Mouse (Mus musculus): ENCODE measurements around the gene Car5b. TPM values are rescaled to one million over a fixed set of nuclear protein-coding genes. Genes with fewer than 3 reads are reported as not detected.
A peak's percentile ranks its signal among the peaks of the same experiment; 100 is the strongest.

Car5b gene
- polyA plus RNA-seq, 1 experiment from 2014 or later, result 0.33 TPM

DNA sequence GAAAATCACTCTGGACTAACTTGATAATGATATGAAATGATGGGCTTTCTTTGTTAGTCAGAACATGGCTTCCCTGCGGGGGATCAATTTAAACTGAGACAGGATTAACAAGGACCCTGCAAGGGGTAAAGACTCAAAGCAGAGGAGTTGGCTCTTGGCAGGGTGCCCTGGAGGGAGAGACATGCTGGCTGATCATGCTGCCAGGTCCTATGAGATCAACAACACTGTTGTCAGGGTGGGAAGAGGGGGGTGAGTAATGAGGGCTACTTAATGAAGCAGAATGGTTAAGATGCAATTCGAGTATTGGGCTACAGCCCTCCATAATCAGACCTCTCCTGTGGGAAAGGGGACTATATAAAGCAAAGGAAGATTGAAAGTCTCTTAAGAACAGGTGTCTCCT lies 11.1 kb upstream of the Car5b start:
- Histone ChIP-seq H3K4me3 (ENCODE audit: low read length) (no peak overlapping the region), H3K27ac (ENCODE audit: low read length) (no peak overlapping the region), H3K27me3 (replicated peaks; ENCODE audit: control insufficient read depth, insufficient read depth, low read length) (no peaks in the 10 kb centered on the region; the same call in 1 of the 2 replicates), H3K9me3 (ENCODE audit: control insufficient read depth, low read length) (no peaks in the 10 kb centered on the region), H3K4me2 (ENCODE audit: low read depth, low read length) (no peak overlapping the region), H3K4me1 (ENCODE audit: control insufficient read depth, insufficient read depth, low read length) (no peaks in the 10 kb centered on the region), H3K36me3 (ENCODE audit: control insufficient read depth, insufficient read depth, low read length) (no peaks in the 10 kb centered on the region), H3K9ac (ENCODE audit: low read depth, low read length) (no peak overlapping the region)
- no peak for ATAC-seq
- 60% methylated on average over 2 of the region's 2 CpGs for WGBS

DNA sequence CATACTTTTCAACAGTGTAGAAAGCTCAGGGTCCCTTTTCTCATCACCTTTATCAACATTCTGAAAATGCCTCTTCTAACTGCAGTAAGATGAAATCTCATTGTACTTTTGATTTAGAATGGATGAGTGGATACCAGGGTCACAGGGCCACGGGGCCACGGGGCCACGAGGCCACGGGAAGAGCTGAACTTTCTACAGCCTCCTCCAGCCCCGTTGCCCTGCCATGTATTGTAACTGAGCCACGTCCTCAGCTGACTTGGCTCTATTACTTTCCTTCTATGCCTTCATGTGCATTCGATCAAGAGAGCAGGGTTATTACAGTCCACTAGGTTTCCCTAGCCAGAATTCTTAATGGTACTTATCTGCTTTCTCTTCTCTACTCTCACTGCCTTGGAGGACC lies 8.1 kb upstream of the Car5b start:
- Histone ChIP-seq H3K4me3 (ENCODE audit: low read length) (no peak overlapping the region), H3K36me3 (ENCODE audit: control insufficient read depth, insufficient read depth, low read length) (no peaks in the 10 kb centered on the region), H3K9ac (ENCODE audit: low read depth, low read length) (no peak overlapping the region), H3K27ac (ENCODE audit: low read length) (no peak overlapping the region), H3K27me3 (replicated peaks; ENCODE audit: control insufficient read depth, insufficient read depth, low read length) (no peaks in the 10 kb centered on the region; the same call in 1 of the 2 replicates), H3K4me1 (ENCODE audit: control insufficient read depth, insufficient read depth, low read length) (no peaks in the 10 kb centered on the region), H3K9me3 (ENCODE audit: control insufficient read depth, low read length) (no peaks in the 10 kb centered on the region), H3K4me2 (ENCODE audit: low read depth, low read length) (no peak overlapping the region)
- ATAC-seq, result no peak
- 90% methylated on average over 7 of the region's 7 CpGs for WGBS

DNA sequence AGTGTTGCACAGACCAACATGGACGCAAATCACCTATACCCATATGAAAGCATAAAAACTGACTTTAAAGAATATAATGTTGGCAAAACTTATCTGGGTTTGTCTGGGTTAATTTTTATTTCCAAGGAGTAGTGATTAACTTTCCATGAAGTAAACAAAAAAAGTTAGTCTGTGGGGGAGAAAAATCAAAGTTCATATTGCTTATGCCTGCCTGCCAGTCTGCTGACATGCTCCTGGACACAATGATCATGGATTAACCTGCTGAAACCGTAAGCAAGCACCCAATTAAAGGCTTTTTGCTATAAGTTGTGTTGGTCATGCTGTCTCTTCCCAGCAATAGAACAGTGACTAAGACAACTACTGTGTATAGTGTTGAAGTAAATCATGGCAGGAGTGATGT lies 7.6 kb upstream of the Car5b start:
- no peak overlapping the region for H3K9ac ChIP-seq (ENCODE audit: low read depth, low read length)
- no peak for ATAC-seq
- no peak overlapping the region for H3K4me2 ChIP-seq (ENCODE audit: low read depth, low read length)
- H3K36me3 ChIP-seq (ENCODE audit: control insufficient read depth, insufficient read depth, low read length), result no peaks in the 10 kb centered on the region
- H3K4me1 ChIP-seq (ENCODE audit: control insufficient read depth, insufficient read depth, low read length), result no peaks in the 10 kb centered on the region
- H3K4me3 ChIP-seq (ENCODE audit: low read length), result no peak overlapping the region
- no peak overlapping the region for H3K27ac ChIP-seq (ENCODE audit: low read length)
- no peaks in the 10 kb centered on the region; the same call in 1 of the 2 replicates for H3K27me3 ChIP-seq (replicated peaks; ENCODE audit: control insufficient read depth, insufficient read depth, low read length)
- no peaks in the 10 kb centered on the region for H3K9me3 ChIP-seq (ENCODE audit: control insufficient read depth, low read length)
- 91% methylated on average over 2 of the region's 2 CpGs for WGBS

DNA sequence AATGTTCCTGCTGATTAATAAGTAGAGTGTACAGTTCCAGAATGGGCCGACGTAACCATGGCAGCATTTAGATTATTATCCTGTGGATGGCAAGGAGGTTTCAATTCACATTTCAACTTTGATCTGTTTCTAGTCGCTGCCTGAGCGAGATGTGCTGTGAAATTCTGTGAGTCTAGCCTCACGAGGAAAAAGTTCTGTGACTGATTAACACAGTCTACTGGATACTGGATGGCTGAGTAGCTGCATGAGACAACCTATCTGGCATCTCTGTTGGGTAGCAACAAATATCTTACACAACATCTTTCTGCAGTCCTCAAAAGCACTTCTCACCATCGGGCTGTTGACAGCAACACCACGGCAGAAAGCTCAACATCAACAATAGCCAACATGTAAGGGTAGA lies 4.7 kb upstream of the Car5b start:
- Histone ChIP-seq H3K9ac (ENCODE audit: low read depth, low read length) (no peak overlapping the region), H3K36me3 (ENCODE audit: control insufficient read depth, insufficient read depth, low read length) (no peaks in the 10 kb centered on the region), H3K9me3 (ENCODE audit: control insufficient read depth, low read length) (no peaks in the 10 kb centered on the region), H3K4me2 (ENCODE audit: low read depth, low read length) (no peak overlapping the region), H3K27ac (ENCODE audit: low read length) (no peak overlapping the region), H3K27me3 (replicated peaks; ENCODE audit: control insufficient read depth, insufficient read depth, low read length) (no peaks in the 10 kb centered on the region; the same call in 1 of the 2 replicates), H3K4me1 (ENCODE audit: control insufficient read depth, insufficient read depth, low read length) (no peaks in the 10 kb centered on the region), H3K4me3 (ENCODE audit: low read length) (no peak overlapping the region)
- 88% methylated on average over 7 of the region's 7 CpGs for WGBS
- ATAC-seq, result no peak

DNA sequence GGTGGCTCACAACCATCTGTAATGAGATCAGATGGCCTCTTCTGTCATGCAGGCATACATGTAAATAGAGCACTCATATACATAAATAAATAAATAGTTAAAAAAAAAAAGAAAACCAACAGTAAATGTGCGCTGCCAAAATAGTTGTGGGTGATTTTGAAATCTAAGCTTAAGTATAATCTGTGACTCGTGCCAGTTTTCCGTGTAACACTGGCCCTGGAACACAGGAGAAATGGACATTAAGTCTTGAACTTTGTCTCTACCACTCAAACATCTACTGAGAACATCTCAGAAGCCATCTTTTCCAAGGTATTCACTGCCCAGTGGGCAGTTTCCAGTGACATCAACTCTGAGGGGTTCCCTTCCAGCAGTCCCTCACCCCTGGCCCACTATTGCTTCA lies 12.2 kb downstream of the Car5b start:
- Histone ChIP-seq H3K36me3 (ENCODE audit: control insufficient read depth, insufficient read depth, low read length) (no peaks in the 10 kb centered on the region), H3K9me3 (ENCODE audit: control insufficient read depth, low read length) (no peaks in the 10 kb centered on the region), H3K9ac (ENCODE audit: low read depth, low read length) (no peak overlapping the region), H3K4me1 (ENCODE audit: control insufficient read depth, insufficient read depth, low read length) (no peaks in the 10 kb centered on the region), H3K27ac (ENCODE audit: low read length) (no peak overlapping the region), H3K4me2 (ENCODE audit: low read depth, low read length) (no peak overlapping the region), H3K27me3 (replicated peaks; ENCODE audit: control insufficient read depth, insufficient read depth, low read length) (no peaks in the 10 kb centered on the region), H3K4me3 (ENCODE audit: low read length) (no peak overlapping the region)
- no peak for ATAC-seq
- WGBS, result 90% methylated on average over 3 of the region's 3 CpGs

DNA sequence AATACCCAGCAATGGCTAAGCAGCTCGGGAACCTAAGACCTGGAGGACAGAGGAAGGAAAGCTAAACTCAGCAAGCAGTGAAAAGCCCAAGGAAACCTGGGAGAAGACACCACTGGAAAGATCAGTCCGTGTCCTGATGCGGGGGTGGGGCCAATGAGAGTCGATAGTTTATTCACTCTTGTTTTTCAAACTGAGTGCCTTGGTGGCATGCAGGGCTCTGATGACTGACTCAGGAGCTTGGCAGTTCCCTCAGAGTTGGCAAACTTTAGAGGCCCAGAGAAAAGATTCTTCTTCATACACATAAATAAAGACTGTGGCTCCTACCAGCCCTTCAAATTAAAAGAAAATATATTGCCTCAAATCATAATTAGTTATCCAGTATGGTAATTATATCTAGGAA lies 12.8 kb downstream of the Car5b start:
- no peaks in the 10 kb centered on the region for H3K27me3 ChIP-seq (replicated peaks; ENCODE audit: control insufficient read depth, insufficient read depth, low read length)
- no peak overlapping the region for H3K4me3 ChIP-seq (ENCODE audit: low read length)
- no peak overlapping the region for H3K9ac ChIP-seq (ENCODE audit: low read depth, low read length)
- ATAC-seq, result no peak
- no peak overlapping the region for H3K27ac ChIP-seq (ENCODE audit: low read length)
- H3K4me1 ChIP-seq (ENCODE audit: control insufficient read depth, insufficient read depth, low read length), result no peaks in the 10 kb centered on the region
- 82% methylated on average over 4 of the region's 4 CpGs for WGBS
- H3K4me2 ChIP-seq (ENCODE audit: low read depth, low read length), result no peak overlapping the region
- no peaks in the 10 kb centered on the region for H3K36me3 ChIP-seq (ENCODE audit: control insufficient read depth, insufficient read depth, low read length)
- H3K9me3 ChIP-seq (ENCODE audit: control insufficient read depth, low read length), result no peaks in the 10 kb centered on the region

DNA sequence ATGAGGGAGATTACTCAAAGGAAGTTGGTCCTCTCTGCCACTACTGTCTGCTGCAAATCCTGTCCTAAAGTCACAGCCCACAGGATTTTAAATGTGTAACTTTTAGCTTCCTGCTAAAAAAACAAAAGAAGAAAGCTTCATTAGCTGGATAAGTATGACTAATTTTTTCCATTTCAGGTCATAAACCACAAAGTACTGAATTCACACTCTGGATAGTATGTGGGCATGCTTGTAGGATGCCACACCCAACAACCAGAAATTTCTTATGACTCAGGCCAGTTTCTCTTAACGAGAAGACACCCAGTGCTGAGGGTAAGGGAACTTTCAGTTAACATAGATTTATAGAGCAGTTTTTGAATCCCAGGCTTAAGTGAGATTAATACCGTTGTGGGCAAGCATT lies 14.5 kb downstream of the Car5b start:
- Histone ChIP-seq H3K27ac (ENCODE audit: low read length) (no peak overlapping the region), H3K9me3 (ENCODE audit: control insufficient read depth, low read length) (no peaks in the 10 kb centered on the region), H3K27me3 (replicated peaks; ENCODE audit: control insufficient read depth, insufficient read depth, low read length) (no peaks in the 10 kb centered on the region), H3K4me3 (ENCODE audit: low read length) (no peak overlapping the region), H3K9ac (ENCODE audit: low read depth, low read length) (no peak overlapping the region), H3K36me3 (ENCODE audit: control insufficient read depth, insufficient read depth, low read length) (no peaks in the 10 kb centered on the region), H3K4me2 (ENCODE audit: low read depth, low read length) (no peak overlapping the region), H3K4me1 (ENCODE audit: control insufficient read depth, insufficient read depth, low read length) (no peaks in the 10 kb centered on the region)
- no peak for ATAC-seq
- 69% methylated on average over 2 of the region's 2 CpGs for WGBS

DNA sequence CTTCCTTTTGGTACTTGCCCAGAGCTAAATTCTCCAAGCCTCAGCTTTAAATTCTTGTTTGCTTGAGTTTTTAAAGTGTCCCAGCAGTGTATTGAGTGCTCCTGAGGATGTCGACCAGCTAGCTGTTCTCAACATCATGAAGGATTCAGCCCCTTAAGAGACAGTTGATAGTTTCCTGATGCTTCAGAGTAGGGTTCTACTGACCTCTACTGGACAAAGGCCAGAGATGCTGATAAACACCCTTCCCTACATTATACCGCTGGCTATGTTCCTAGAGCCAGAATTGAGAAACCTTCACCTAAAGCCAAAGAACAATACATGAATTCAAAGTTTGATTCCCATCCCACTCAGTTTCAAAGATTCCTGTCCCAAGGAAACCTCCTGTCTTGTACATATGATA lies 23.0 kb downstream of the Car5b start:
- no peaks in the 10 kb centered on the region for H3K4me1 ChIP-seq (ENCODE audit: control insufficient read depth, insufficient read depth, low read length)
- WGBS, result 19% methylated on average over 2 of the region's 2 CpGs
- no peak overlapping the region for H3K4me2 ChIP-seq (ENCODE audit: low read depth, low read length)
- no peaks in the 10 kb centered on the region for H3K9me3 ChIP-seq (ENCODE audit: control insufficient read depth, low read length)
- no peak overlapping the region for H3K4me3 ChIP-seq (ENCODE audit: low read length)
- H3K27me3 ChIP-seq (replicated peaks; ENCODE audit: control insufficient read depth, insufficient read depth, low read length), result no peaks in the 10 kb centered on the region; the same call in 1 of the 2 replicates
- H3K27ac ChIP-seq (ENCODE audit: low read length), result no peak overlapping the region
- H3K9ac ChIP-seq (ENCODE audit: low read depth, low read length), result no peak overlapping the region
- no peaks in the 10 kb centered on the region for H3K36me3 ChIP-seq (ENCODE audit: control insufficient read depth, insufficient read depth, low read length)
- peak; percentile 53; the same call in 1 of the 2 replicates for ATAC-seq

DNA sequence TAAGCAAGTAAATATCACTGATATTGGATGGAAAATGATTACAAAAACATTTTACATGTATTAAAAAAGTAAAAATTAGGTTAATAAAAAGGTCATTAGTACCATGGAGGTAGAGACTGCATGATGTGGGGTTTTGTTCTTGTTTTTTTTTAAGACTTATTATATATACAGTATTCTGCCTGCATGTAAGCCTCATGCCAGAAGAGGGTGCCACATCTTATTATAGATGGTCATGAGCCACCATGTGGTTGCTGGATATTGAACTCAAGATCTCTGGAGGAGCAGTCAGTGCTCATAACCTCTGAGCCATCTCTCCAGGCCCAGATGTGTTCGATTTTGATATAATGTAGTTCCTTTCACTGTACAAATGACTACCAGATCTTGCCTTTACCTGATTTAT lies 27.9 kb downstream of the Car5b start:
- Histone ChIP-seq H3K4me2 (ENCODE audit: low read depth, low read length) (no peak overlapping the region), H3K27me3 (replicated peaks; ENCODE audit: control insufficient read depth, insufficient read depth, low read length) (no peaks in the 10 kb centered on the region; the same call in 1 of the 2 replicates), H3K27ac (ENCODE audit: low read length) (no peak overlapping the region), H3K9me3 (ENCODE audit: control insufficient read depth, low read length) (no peaks in the 10 kb centered on the region), H3K4me3 (ENCODE audit: low read length) (no peak overlapping the region), H3K9ac (ENCODE audit: low read depth, low read length) (no peak overlapping the region), H3K36me3 (ENCODE audit: control insufficient read depth, insufficient read depth, low read length) (no peaks in the 10 kb centered on the region), H3K4me1 (ENCODE audit: control insufficient read depth, insufficient read depth, low read length) (no peaks in the 10 kb centered on the region)
- 91% methylated on average over 1 of the region's 1 CpGs for WGBS
- ATAC-seq, result no peak

DNA sequence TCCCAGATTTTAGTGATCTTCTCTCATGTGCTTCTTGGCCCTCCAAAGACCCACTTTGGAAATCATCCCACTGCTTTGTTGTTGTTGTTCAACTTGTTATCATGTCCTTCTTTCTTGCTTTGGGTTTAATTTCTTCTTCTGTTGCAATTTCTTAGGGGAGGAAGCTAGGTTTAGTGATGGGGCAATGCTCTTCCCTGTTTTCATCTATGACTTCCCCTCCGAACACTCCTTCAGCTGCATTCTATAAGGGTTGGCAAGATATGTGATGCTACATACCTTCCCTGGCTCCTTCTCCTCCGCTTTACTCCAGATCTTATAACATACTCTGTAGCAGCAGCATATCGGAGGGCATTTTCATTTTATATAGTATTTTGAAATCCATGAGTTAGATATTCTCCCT lies 31.0 kb downstream of the Car5b start:
- Histone ChIP-seq H3K36me3 (ENCODE audit: control insufficient read depth, insufficient read depth, low read length) (no peaks in the 10 kb centered on the region), H3K9me3 (ENCODE audit: control insufficient read depth, low read length) (no peaks in the 10 kb centered on the region), H3K4me2 (ENCODE audit: low read depth, low read length) (no peak overlapping the region), H3K27me3 (replicated peaks; ENCODE audit: control insufficient read depth, insufficient read depth, low read length) (no peaks in the 10 kb centered on the region; the same call in 1 of the 2 replicates), H3K4me1 (ENCODE audit: control insufficient read depth, insufficient read depth, low read length) (no peaks in the 10 kb centered on the region), H3K27ac (ENCODE audit: low read length) (no peak overlapping the region), H3K9ac (ENCODE audit: low read depth, low read length) (no peak overlapping the region), H3K4me3 (ENCODE audit: low read length) (no peak overlapping the region)
- no peak for ATAC-seq
- WGBS, result 85% methylated on average over 3 of the region's 3 CpGs
